Mouse (Mus musculus) midbrain, embryonic 15.5 days (tissue): ENCODE data around the gene Lta. TPM values are rescaled to one million over a fixed set of nuclear protein-coding genes. Genes with fewer than 3 reads are reported as not detected.

Experiments used
- ATAC-seq: fragments of 200-750 bp; cut with Nextera tagmentation; replicated peaks from 2 replicates; pipeline ENCODE4 v1.8.0; 2017; ENCODE audit warnings: moderate TSS enrichment
- H3K27ac ChIP-seq: fragments of 300-500 bp; sonication (generic); 2 replicates; pipeline ENCODE4 v1.5.1; 2015; ENCODE audit warnings: mild to moderate bottlenecking, inconsistent platforms
- H3K27me3 ChIP-seq: fragments of 300-500 bp; sonication (generic); replicated peaks from 2 replicates; pipeline ENCODE4 v1.6.1; 2015; ENCODE audit warnings: inconsistent platforms
- H3K36me3 ChIP-seq: fragments of 300-500 bp; sonication (generic); replicated peaks from 2 replicates; pipeline ENCODE4 v1.6.1; 2015; ENCODE audit warnings: inconsistent platforms
- H3K4me1 ChIP-seq: fragments of 300-500 bp; sonication (generic); 2 replicates; pipeline ENCODE4 v1.6.1; 2015; ENCODE audit warnings: inconsistent platforms
- H3K4me2 ChIP-seq: fragments of 300-500 bp; sonication (generic); 2 replicates; pipeline ENCODE4 v1.6.1; 2015; ENCODE audit warnings: inconsistent platforms, mild to moderate bottlenecking, moderate library complexity
- H3K4me3 ChIP-seq: fragments of 300-500 bp; sonication (generic); 2 replicates; pipeline ENCODE4 v1.5.1; 2015; ENCODE audit warnings: mild to moderate bottlenecking, inconsistent platforms
- H3K9ac ChIP-seq: fragments of 300-500 bp; sonication (generic); 2 replicates; pipeline ENCODE4 v1.6.1; 2015; ENCODE audit warnings: mild to moderate bottlenecking, inconsistent platforms
- H3K9me3 ChIP-seq: fragments of 300-500 bp; sonication (generic); 2 replicates; pipeline ENCODE4 v1.6.1; 2016; ENCODE audit warnings: inconsistent platforms
- WGBS: fragments of 180-500 bp; shearing (Covaris S2); methylation state at CpG from one replicate; pipeline ENCODE4 v1.1.7; 2015; ENCODE audit warnings: mixed read lengths; 5-methylcytosine and 5-hydroxymethylcytosine counted together
- polyA plus RNA-seq: library from polyadenylated mRNA; unstranded; fragments of >200 nt; fragmentation: Nextera tagmentation; extraction: Ambion mirVana; gene quantifications from 2 replicates; pipeline ENCODE4 v1.2.1, GENCODE M21; 2015

Lta gene
- polyA plus RNA-seq, 1 experiment from 2014 or later, result 0.32 TPM

DNA sequence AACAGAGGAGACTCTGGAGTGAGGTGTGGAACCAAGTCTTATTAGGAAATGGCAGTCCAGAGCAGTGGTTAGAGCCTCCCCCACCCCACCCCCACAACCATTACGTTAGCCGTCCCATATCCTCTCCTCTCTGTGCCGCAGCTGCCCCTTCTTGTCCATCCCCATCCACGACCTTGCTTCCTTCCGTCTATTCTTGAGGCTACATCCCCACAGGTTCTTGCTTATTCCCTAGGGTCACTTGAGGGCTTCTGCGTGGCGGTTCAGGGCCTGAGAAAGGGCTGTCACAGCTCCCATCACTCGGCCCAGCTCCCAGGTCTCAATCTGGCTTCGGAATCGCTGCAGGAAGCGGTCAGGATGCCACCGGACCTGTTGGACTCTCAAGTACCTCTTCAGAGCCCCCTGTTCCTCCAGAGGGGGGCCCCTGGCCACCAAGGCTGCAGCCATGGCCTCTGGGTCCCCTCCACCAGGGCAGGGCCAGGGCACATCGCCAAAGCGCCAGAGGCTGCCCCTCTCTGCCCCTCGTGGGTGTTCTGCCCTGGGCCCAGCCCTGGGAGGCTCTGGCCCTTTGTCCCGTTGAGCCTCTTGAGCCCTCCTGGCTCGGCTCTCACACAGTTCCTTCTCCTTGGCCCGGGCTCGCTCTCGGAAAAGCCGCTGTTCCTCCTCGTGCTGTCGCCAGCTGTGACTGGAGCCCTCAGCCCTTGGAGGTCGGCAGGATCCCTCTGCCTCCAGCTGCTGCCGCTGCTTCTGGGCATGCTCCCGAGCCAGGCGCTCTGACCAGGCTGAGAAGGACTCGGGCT lies 15.2 kb upstream of the Lta start, which contains the start of gene Gm16181:
Gene Gm16181 (plus strand): TSS at position 679 of the 797 bp plus-strand sequence.
- H3K4me2 ChIP-seq, result no peak within 1 kb of the TSS
- H3K27me3 ChIP-seq, result no peaks in the 10 kb centered on the region
- no peaks in the 10 kb centered on the region for H3K9me3 ChIP-seq
- no peaks in the 10 kb centered on the region for H3K4me1 ChIP-seq
- H3K4me3 ChIP-seq, result no peak within 1 kb of the TSS
- 75% methylated on average over 28 of the region's 28 CpGs for WGBS
- no peak within 1 kb of the TSS for H3K9ac ChIP-seq
- H3K27ac ChIP-seq, result no peak within 1 kb of the TSS
- 0 out of 2 replicates have a peak, but pooled peaks cover 9% of the 10 kb centered on the region for H3K36me3 ChIP-seq
- ATAC-seq, result no peak

DNA sequence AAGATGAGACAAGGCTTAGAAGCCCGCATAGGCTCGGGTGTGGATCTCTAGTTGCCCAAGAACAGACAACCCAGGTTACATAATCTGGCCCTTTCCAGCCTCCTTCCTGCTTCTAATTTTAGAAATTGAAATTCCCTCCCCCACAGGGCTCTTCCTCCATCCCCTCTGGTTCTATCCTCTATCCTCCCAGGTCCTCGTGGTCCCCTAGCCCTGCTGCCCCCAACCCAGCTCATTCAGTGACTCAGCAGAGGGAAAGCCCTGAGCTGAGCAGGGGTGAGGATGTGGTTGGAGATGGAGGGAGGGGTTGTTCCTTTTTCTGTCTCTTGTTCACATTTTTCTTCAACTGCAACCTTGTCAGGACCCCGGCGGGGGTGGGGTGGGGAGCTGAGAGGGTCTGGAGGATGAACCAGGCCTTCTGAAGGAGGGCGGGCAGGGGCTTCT lies 14.5 kb upstream of the Lta start:
- H3K9ac ChIP-seq, result no peak overlapping the region
- no peaks in the 10 kb centered on the region for H3K4me1 ChIP-seq
- H3K36me3 ChIP-seq, result 0 out of 2 replicates have a peak, but pooled peaks cover 9% of the 10 kb centered on the region
- no peak overlapping the region for H3K4me2 ChIP-seq
- 90% methylated on average over 6 of the region's 6 CpGs for WGBS
- no peak overlapping the region for H3K4me3 ChIP-seq
- no peaks in the 10 kb centered on the region for H3K27me3 ChIP-seq
- no peak overlapping the region for H3K27ac ChIP-seq
- ATAC-seq, result no peak
- H3K9me3 ChIP-seq, result no peaks in the 10 kb centered on the region

DNA sequence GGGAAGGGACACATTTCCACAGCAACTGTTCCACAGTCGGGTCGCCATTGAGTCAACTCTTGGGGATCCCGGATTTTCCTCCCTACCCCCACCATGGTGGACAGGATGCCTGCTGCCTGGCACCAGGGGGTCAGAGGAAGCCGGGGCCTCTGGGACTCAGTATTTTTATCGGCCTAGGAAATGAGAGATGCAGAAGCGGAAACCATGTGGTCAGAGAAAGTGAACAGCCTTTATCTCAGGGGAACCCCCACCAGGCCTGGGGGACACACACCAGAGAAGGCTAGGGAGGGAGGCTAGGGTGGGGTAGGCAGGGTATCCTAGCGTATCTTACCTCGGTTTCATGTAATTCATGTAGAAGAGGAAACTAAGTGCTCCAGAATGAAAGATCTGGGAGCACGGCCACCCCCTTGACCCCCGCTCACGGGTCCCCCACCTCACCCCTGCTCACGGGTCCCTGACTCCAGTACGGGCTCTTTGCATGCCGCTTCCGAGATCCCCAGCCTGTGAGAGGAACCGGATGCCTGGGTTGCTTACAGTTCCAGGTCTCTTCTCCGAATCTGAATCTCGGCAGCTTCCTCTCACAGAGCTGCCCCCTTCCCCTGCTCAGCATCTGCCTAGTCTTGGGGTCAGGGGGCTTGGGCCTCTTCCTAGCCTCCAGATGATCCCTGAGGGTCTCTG lies 13.5 kb upstream of the Lta start:
- Histone ChIP-seq H3K4me2 (no peak overlapping the region), H3K4me1 (no peaks in the 10 kb centered on the region), H3K36me3 (0 out of 2 replicates have a peak, but pooled peaks cover 9% of the 10 kb centered on the region), H3K9me3 (no peaks in the 10 kb centered on the region), H3K27me3 (no peaks in the 10 kb centered on the region), H3K27ac (no peak overlapping the region), H3K9ac (no peak overlapping the region), H3K4me3 (no peak overlapping the region)
- WGBS, result 76% methylated on average over 18 of the region's 18 CpGs
- ATAC-seq, result no peak

DNA sequence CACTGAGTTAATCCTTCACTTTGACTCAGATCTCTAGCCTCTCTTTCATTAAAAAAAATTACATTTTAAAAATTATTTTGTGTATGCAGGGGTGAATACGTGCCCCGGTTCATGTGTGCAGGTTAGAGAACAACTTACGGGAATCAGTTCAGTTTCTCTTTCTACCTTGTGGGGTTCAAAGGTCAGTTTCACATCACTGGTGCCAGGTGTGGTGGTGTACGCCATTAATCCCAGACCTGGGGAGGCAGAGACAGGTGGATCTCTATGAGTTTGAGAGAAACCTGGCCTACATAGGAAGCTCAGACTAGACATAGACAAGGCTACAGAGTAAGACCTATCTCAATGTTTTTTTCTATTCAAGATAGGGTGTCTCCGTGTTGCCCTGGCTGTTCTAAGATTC lies 7.9 kb upstream of the Lta start:
- H3K4me2 ChIP-seq, result no peak overlapping the region
- H3K4me1 ChIP-seq, result no peaks in the 10 kb centered on the region
- no peak overlapping the region for H3K27ac ChIP-seq
- H3K9me3 ChIP-seq, result no peaks in the 10 kb centered on the region
- 94% methylated on average over 5 of the region's 5 CpGs for WGBS
- no peak overlapping the region for H3K9ac ChIP-seq
- H3K4me3 ChIP-seq, result no peak overlapping the region
- H3K36me3 ChIP-seq, result no peaks in the 10 kb centered on the region
- ATAC-seq, result no peak
- no peaks in the 10 kb centered on the region for H3K27me3 ChIP-seq

DNA sequence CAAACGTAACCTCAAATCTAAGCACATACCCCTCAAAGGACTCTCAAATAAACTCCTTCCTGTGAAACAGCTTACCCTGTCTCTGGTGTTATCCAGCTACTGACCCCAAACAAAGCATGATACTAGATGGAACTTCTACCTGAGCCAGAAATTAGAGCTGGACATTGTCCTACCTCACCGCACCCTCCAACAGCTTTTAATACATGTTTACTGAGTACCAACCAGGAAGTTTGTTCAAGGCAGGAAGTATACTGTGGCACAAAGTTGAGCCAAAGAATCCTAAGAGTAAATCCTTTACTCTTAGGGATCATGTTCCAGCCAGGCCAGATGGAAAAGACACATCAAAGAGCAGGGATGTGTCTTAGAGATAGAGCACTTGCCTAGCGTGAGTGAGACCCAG lies 5.4 kb upstream of the Lta start:
- Histone ChIP-seq H3K27ac (no peak overlapping the region), H3K4me3 (no peak overlapping the region), H3K4me1 (no peaks in the 10 kb centered on the region), H3K27me3 (no peaks in the 10 kb centered on the region), H3K9ac (no peak overlapping the region), H3K9me3 (no peaks in the 10 kb centered on the region), H3K4me2 (no peak overlapping the region), H3K36me3 (no peaks in the 10 kb centered on the region)
- 79% methylated on average over 3 of the region's 3 CpGs for WGBS
- no peak for ATAC-seq

DNA sequence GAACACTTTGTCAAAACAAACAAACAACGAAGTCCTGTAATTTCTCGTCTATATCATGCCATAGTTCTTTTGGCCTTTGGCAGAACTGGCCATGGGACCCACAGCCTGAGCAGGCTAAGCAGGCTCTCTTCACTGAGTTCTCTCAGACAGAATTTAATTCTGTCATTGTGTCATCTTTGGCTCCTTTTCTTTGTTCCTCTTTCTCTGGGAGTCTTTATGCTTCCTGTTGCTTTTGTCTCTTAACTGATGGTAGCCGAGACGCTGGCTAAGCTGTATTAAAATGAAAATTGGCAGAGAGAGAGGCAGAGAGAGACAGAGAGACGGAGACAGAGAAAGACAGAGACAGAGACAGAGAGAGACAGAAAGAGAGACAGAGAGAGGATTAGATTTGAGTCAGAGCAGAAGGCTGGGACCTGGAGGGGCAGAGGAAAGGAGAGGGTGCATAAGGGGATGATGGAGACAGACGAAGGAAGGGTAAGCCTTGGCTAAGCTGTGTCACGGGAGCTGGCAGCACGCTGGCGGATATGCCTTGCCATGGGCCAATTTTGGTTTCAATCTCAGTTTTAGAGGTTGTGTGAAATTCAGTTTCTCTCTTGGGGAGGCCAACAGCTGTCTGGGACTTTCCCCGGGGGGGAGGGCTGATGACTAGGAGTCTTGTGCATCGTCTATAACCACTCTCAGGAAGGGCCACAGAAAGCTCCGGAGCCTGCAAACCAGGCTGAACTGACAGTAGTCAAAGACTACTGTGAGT lies 4.8 kb upstream of the Lta start:
- 68% methylated on average over 12 of the region's 12 CpGs for WGBS

DNA sequence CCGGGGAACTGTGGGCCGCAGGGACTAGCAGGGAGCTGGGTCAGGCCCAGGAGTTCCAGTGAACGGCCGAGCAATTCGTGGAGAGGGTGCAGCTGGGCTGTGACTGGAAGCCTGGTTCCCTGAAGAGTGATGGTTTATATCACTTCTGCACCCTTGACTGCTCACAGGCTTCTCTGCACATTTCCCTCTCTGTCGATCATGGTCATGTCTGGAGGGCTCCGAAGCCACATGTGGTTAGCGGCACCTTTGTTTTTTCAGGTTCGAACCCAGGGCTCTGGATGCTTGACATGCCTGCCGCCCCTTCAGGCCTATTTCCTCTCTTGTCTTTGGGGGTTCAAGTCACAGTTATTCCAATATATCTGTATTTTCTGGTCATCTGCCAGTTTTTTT lies 224 bp upstream of the Lta start:
- Histone ChIP-seq H3K27ac (no peak overlapping the region), H3K4me2 (no peak overlapping the region), H3K9me3 (no peaks in the 10 kb centered on the region), H3K4me3 (no peak overlapping the region), H3K27me3 (peaks cover under 1% of the 10 kb centered on the region; the same call in 1 of the 2 replicates), H3K4me1 (no peaks in the 10 kb centered on the region), H3K36me3 (no peaks in the 10 kb centered on the region), H3K9ac (no peak overlapping the region)
- WGBS, result 58% methylated on average over 10 of the region's 10 CpGs
- ATAC-seq, result no peak

More for the DNA sequence above, 4.8 kb upstream of the Lta start:
- Histone ChIP-seq H3K9ac (no peak overlapping the region), H3K4me3 (no peak overlapping the region), H3K27ac (no peak overlapping the region), H3K9me3 (no peaks in the 10 kb centered on the region), H3K27me3 (no peaks in the 10 kb centered on the region), H3K4me1 (no peaks in the 10 kb centered on the region), H3K4me2 (no peak overlapping the region), H3K36me3 (no peaks in the 10 kb centered on the region)
- no peak for ATAC-seq

DNA sequence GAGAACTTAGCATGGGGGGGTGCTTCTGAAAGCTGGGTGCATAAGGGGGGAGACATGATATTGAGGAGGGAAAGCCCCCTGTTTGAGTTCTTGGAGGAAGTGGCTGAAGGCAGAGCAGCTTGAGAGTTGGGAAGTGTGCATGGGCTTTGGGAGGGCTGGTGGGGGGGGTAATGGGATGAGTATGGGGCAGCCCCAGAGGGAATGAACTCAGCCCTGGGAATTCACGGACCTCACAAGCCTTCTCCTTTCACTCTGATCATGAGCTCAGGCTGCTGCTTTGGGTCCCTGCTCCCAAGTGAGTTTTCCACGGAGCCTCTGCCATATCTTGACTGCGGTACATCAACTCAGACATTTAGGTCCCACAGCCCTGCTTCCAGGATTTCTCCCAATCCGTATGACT lies 2.7 kb downstream of the Lta start:
- Histone ChIP-seq H3K4me2 (no peak overlapping the region), H3K4me1 (no peaks in the 10 kb centered on the region), H3K4me3 (no peak overlapping the region), H3K27me3 (peaks cover 4% of the 10 kb centered on the region; the same call in 1 of the 2 replicates), H3K9ac (no peak overlapping the region), H3K9me3 (no peaks in the 10 kb centered on the region), H3K27ac (no peak overlapping the region), H3K36me3 (no peaks in the 10 kb centered on the region)
- no peak for ATAC-seq
- WGBS, result 80% methylated on average over 4 of the region's 4 CpGs

DNA sequence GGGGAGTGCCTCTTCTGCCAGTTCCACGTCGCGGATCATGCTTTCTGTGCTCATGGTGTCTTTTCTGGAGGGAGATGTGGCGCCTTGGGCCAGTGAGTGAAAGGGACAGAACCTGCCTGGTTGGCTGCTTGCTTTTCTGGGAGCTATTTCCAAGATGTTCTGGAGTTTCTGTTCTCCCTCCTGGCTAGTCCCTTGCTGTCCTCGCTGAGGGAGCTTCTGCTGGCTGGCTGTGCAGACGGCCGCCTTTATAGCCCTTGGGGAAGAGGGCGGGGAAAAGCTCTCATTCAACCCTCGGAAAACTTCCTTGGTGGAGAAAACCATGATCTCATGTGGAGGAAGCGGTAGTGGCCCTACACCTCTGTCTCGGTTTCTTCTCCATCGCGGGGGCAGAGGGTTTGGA lies 3.4 kb downstream of the Lta start, which contains the start of gene Tnf:
Gene Tnf (minus strand): TSS at position 221 of the 400 bp plus-strand sequence.
- H3K9ac ChIP-seq, result no peak within 1 kb of the TSS
- 54% methylated on average over 13 of the region's 13 CpGs for WGBS
- H3K4me1 ChIP-seq, result no peaks in the 10 kb centered on the region
- ATAC-seq, result no peak
- H3K4me2 ChIP-seq, result no peak within 1 kb of the TSS
- no peak within 1 kb of the TSS for H3K27ac ChIP-seq
- H3K36me3 ChIP-seq, result no peaks in the 10 kb centered on the region
- H3K9me3 ChIP-seq, result no peaks in the 10 kb centered on the region
- peaks cover 9% of the 10 kb centered on the region for H3K27me3 ChIP-seq
- H3K4me3 ChIP-seq, result no peak within 1 kb of the TSS

DNA sequence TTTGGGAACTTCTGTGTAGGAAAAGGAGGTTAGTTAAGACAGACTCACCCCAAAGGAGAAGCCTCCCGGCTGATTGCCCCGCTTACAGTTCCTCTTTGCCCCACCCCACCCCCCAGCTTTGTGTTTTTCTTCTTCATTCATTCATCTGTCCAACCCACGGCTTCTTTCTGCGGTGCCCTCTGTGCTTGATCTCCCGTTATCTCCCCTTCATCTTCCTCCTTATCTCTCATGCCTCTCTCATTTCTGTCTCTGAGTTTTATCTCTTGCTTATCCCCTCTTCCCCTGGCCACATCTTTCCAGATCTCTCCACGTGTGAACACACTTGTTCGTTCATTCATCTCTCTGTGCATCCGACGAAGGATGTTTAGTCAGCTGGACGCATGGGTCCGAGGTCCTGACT lies 4.0 kb downstream of the Lta start:
- no peaks in the 10 kb centered on the region for H3K36me3 ChIP-seq
- H3K4me1 ChIP-seq, result peaks cover 1% of the 10 kb centered on the region; the same call in 1 of the 2 replicates
- no peak for ATAC-seq
- no peak overlapping the region for H3K4me2 ChIP-seq
- H3K27ac ChIP-seq, result no peak overlapping the region
- H3K27me3 ChIP-seq, result peaks cover 15% of the 10 kb centered on the region
- no peak overlapping the region for H3K4me3 ChIP-seq
- 81% methylated on average over 11 of the region's 11 CpGs for WGBS
- H3K9ac ChIP-seq, result no peak overlapping the region
- no peaks in the 10 kb centered on the region for H3K9me3 ChIP-seq

DNA sequence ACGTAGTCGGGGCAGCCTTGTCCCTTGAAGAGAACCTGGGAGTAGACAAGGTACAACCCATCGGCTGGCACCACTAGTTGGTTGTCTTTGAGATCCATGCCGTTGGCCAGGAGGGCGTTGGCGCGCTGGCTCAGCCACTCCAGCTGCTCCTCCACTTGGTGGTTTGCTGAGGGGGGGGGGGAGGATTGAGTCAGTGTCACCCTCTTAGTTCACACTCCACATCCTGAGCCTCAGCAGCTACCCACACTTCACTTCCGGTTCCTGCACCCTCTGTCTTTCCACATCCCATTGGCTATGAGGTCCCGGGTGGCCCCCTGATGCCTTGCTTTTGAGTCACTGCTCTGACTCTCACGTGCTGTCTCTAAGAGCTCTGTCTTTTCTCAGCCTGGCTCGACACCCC lies 4.8 kb downstream of the Lta start:
- H3K36me3 ChIP-seq, result no peaks in the 10 kb centered on the region
- H3K9ac ChIP-seq, result no peak overlapping the region
- H3K4me3 ChIP-seq, result no peak overlapping the region
- H3K4me1 ChIP-seq, result peaks cover 8% of the 10 kb centered on the region
- WGBS, result 87% methylated on average over 11 of the region's 11 CpGs
- H3K27me3 ChIP-seq, result peaks cover 23% of the 10 kb centered on the region
- no peak for ATAC-seq
- no peak overlapping the region for H3K27ac ChIP-seq
- H3K4me2 ChIP-seq, result no peak overlapping the region
- H3K9me3 ChIP-seq, result no peaks in the 10 kb centered on the region

DNA sequence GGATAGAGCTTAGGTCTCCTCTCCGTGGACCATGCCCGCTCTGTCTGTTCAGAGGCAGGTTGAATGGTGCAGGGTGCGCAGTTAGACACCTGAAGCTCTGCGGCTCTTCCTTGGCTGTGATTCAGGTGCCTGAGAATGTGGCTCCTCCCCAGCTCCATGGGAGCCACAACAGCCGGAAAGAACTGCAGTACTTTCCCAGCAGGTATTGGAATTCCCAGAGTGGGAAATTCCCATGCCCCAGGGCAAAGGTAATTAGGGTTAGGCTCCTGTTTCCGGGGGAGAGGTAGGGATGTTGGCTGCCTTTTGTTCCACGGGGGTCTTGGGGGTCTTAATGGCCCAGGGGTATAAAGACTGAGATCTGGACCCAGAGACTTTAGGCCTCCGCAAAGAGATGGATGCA lies 6.2 kb downstream of the Lta start:
- ATAC-seq, result no peak
- WGBS, result 32% methylated on average over 8 of the region's 8 CpGs
- Histone ChIP-seq H3K27ac (no peak overlapping the region), H3K27me3 (peaks cover 36% of the 10 kb centered on the region), H3K4me2 (no peak overlapping the region), H3K36me3 (no peaks in the 10 kb centered on the region), H3K9ac (no peak overlapping the region), H3K4me1 (peaks cover 11% of the 10 kb centered on the region), H3K4me3 (no peak overlapping the region), H3K9me3 (no peaks in the 10 kb centered on the region)
